Mouse (Mus musculus): ENCODE results near the gene Icam1. TPM values are rescaled to one million over a fixed set of nuclear protein-coding genes. Genes with fewer than 3 reads are reported as not detected.
"Not testable (repeated sequence)": the region's sequence is repeated elsewhere in the genome, so short reads cannot be mapped to it uniquely, and the experiment has no call there.

Gene Icam1
- total RNA-seq, 2 experiments from 2014 or later, result 1.3 to 9.0 TPM

- ATAC-seq (replicated peaks; ENCODE audit: low FRiP score, poor library complexity, severe bottlenecking), result no peak
These were observed 24.9 kb upstream of the Icam1 start for GRCm38 (mm10) chr9:20990861-20991260.

GRCm38 (mm10) chr9:20991587-20991986 is 24.2 kb upstream of the Icam1 start:
- no peak for ATAC-seq (replicated peaks; ENCODE audit: low FRiP score, poor library complexity, severe bottlenecking)

DNA sequence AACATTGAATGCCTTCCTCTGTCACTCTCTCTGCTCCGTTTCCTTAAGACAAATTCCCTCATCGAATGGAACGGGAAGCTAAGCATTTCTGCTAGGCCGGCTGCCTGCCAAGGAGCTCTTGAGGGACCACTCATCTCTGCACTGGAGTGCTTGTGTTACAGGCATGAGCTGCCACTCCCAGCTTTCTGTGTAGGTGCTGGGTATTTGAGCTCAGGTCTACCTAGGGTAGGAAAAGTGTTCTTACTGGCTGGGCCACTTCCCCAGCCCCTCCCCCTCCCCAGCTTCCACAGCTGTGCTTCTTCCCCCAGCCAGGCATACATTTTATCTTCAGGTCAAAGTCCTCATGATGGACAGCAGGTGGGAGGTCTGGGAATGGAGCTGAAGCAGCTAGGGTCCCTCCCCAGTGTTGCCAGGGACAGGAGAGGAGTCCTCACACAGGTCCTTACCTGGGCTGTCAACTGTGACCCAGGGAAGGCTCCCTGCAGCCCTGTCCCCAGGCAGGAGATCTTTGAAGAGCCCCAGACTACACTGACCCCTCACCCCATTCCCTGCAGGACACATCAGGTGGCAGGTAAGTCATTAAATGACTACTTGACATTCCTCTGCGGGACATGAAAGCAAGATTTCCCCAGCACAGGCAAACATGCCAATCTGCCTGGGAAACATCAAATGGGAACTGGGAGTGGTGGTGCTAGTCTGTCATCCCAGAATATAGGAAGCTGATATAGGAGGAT is 22.5 kb upstream of the Icam1 start:
- ATAC-seq (replicated peaks; ENCODE audit: low FRiP score, poor library complexity, severe bottlenecking), result no peak

DNA sequence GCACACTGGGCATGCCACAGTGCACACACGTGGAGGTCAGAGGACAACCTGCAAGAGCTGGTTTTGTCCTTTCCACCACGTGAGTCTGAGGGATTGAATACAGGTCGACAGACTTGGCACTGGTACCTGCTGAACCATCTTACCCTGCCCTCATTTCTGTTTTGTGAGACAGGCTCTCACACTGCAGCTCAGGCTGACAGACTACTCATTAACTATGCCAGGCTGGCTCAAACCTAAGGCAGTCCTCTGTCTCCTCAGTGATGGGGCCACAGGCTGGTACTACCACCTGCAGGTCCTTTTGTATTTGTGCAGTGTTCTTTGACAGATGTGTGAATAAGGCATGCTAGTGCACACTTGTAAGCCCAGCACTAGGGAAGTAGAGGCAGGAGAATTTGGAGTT is 20.7 kb upstream of the Icam1 start:
- peak; percentile 43; the same call in 1 of the 2 replicates for ATAC-seq (replicated peaks; ENCODE audit: low FRiP score, poor library complexity, severe bottlenecking)

GRCm38 (mm10) chr9:20997065-20997464 is 18.7 kb upstream of the Icam1 start:
- ATAC-seq (replicated peaks; ENCODE audit: low FRiP score, poor library complexity, severe bottlenecking), result no peak

DNA sequence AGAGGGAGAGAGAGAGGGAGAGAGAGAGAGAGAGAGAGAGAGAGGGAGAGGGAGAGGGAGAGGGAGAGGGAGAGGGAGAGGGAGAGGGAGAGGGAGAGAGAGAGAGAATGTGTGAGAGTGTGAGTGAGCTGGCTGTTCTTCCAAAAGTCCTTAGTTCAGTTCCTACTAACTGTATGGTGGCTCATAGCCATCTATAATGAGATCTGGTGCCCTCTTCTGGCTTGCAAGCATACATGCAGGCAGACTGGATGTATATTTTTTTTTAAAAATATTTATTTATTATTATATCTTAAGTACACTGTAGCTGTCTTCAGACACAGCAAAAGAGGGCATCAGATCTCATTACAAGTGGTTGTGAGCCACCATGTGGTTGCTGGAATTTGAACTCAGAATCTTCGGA is 17.4 kb upstream of the Icam1 start:
- not testable (repeated sequence) for ATAC-seq (replicated peaks; ENCODE audit: low FRiP score, poor library complexity, severe bottlenecking)

DNA sequence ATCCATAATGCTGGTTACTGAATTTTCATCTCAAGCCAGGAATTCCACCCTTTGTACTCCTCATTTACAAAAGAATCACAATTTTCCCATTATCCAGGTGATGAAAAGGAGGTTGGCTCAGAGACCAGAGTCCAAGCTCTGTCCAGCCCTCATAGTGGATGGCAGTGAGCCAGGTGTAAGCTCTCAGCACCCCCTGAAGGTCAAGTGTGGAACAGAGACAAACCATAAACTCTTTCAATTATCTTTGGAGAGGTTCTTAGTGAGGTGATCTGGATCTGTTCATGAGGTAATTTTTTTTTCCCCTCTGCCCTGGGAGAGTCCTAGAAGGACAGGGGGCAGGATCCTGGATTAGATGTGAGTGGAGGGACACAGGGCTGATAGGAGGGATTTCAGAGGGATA is 15.0 kb upstream of the Icam1 start:
- ATAC-seq (replicated peaks; ENCODE audit: low FRiP score, poor library complexity, severe bottlenecking), result no peak

GRCm38 (mm10) chr9:21001651-21002200 is 14.1 kb upstream of the Icam1 start:
- no peak for ATAC-seq (replicated peaks; ENCODE audit: low FRiP score, poor library complexity, severe bottlenecking)

GRCm38 (mm10) chr9:21002270-21002626 is 13.5 kb upstream of the Icam1 start:
- ATAC-seq (replicated peaks; ENCODE audit: low FRiP score, poor library complexity, severe bottlenecking), result peak; percentile 15; the same call in 1 of the 2 replicates

DNA sequence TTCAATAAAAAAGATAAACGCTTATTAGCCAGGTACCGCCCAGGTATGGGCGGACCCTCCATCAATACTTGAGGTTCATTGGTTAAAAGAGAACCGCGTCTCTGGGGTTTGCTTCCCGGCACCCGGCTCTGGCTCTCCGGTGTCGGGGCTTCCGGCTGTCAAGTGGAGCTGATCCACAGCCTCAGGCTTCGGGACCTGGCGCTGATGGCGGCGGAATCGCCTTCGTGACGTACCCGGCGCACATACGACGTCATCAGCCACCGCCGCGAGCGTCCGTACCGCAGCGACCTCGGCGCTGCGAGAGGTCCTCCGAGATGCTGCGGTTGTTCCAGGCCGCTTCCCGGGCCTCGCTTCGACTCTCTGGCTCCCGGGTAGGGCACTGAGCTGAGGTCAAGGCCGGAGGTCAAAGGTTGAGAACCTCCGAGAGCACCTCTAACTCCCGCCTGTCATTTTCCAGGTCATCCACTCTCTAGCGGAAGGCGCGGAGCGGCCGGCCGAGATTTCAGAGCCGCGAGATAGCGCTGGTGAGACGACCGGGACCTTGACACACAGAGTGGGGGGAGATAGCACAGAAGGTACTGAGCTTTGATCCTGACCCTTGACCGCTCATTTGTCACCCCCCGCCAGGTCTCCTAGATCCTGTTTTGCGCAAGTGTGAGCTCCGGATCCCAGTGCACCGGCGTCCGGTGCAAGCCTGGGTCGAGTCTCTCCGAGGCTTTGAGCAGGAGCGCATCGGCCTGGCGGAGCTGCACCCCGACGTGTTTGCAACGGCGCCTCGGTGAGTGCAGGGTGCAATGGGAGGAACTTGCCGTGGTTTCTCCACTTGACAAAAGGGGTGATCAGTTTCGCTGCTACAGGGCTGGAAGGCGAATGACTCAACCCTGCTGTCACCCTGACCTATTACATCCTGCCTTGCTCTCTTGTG is 12.9 kb upstream of the Icam1 start, which contains the start of gene Mrpl4:
TSS of gene Mrpl4 (plus strand) at position 112 of the 925 bp plus-strand sequence.
- peak; percentile 89 for ATAC-seq (replicated peaks; ENCODE audit: low FRiP score, poor library complexity, severe bottlenecking)

DNA sequence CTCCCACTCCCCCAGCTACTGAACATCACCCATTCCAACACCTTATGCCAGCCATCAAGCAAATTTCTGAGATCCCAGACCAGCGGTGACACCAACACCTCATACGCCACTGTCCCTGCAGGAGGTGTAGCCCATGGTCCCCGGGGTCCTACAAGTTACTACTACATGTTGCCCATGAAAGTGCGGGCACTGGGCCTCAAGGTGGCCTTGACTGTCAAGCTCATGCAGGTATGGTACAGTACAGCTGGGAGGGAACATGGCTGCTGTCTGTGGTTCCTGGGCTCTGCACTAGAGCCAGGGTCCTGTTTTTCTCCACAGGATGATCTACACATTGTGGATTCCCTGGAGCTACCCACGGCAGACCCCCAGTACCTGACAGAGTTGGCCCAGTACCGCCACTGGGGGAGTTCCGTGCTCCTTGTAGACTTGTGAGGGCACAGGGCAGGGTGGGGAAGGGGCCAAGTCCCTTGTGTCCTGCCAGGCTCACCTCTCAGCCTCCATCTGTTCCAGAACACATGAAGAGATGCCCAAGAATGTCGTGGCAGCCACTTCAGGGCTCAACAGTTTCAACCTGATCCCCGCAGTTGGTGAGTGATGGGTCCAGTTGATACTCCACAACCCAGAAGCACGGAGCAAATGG is 8.4 kb upstream of the Icam1 start:
- ATAC-seq (replicated peaks; ENCODE audit: low FRiP score, poor library complexity, severe bottlenecking), result no peak

DNA sequence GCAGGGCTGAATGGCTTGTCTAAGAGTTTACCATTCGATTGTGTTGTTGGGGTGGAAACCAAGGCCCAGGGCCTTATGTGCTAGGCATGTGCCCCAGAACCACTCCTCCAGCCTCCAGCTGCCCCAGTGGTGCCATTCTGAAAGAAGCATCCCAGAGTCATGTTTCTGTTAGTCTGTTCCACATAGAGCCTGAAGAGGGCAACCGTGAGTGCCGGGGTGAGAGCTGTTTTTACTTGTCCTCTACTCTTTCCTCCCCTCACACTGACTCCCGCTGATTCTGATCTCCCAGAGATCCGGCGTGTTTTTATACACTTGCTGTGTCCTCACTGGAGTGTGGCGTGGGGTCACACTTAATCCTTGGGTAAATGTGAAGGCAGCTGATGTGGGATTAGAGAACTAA is 7.8 kb upstream of the Icam1 start:
- ATAC-seq (replicated peaks; ENCODE audit: low FRiP score, poor library complexity, severe bottlenecking), result no peak; the same call in 1 of the 2 replicates

DNA sequence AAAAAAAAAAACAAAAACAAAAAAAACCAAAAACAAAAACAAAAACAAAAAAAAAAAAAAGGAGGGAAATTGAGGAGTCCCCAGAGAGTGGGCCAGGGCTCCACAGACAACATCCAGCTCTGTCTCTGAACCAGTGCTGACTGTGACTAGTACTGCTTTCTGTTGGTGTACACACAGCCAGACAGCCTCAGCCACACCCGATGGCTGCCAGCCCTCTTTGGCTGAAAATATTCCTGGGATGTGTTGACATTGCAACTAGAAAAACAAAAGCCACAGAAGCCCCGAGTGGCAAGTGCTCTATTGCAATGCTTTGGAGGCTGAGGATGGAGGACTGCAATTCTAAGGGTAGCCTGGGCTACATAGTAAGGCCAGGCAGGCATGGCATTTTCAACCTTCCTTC is 5.4 kb upstream of the Icam1 start:
- no peak for ATAC-seq (replicated peaks; ENCODE audit: low FRiP score, poor library complexity, severe bottlenecking)

- ATAC-seq (replicated peaks; ENCODE audit: low FRiP score, poor library complexity, severe bottlenecking), result not testable (repeated sequence)
These were observed 4.7 kb upstream of the Icam1 start for GRCm38 (mm10) chr9:21010939-21011541.

DNA sequence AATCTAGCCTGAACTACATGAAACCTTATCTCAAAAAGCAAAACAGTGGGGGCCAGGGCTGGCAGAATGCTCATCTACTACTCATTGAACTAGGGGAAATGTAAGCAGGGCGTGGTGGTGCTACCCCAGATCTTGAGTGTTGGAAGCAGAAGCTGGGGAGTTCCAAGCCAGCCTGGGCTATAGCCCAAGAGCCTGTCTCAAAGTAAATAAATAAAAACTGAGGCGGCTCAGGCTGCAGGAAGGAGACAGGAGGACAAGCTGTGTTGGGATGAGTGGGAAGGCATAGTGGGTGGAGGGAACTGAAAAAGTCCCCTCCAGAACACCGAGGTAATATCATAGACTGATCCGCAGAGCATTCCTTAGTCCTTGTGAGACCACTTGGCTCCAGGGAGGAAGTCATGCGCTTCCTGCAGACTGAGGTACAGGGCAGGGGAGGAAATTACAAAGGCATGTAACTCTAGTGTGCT is 3.9 kb upstream of the Icam1 start:
- no peak for ATAC-seq (replicated peaks; ENCODE audit: low FRiP score, poor library complexity, severe bottlenecking)

- ATAC-seq (replicated peaks; ENCODE audit: low FRiP score, poor library complexity, severe bottlenecking), result 0 out of 2 replicates have a peak, but pooled peaks have one; percentile 40
These were observed 3.4 kb upstream of the Icam1 start for GRCm38 (mm10) chr9:21012368-21012767.

DNA sequence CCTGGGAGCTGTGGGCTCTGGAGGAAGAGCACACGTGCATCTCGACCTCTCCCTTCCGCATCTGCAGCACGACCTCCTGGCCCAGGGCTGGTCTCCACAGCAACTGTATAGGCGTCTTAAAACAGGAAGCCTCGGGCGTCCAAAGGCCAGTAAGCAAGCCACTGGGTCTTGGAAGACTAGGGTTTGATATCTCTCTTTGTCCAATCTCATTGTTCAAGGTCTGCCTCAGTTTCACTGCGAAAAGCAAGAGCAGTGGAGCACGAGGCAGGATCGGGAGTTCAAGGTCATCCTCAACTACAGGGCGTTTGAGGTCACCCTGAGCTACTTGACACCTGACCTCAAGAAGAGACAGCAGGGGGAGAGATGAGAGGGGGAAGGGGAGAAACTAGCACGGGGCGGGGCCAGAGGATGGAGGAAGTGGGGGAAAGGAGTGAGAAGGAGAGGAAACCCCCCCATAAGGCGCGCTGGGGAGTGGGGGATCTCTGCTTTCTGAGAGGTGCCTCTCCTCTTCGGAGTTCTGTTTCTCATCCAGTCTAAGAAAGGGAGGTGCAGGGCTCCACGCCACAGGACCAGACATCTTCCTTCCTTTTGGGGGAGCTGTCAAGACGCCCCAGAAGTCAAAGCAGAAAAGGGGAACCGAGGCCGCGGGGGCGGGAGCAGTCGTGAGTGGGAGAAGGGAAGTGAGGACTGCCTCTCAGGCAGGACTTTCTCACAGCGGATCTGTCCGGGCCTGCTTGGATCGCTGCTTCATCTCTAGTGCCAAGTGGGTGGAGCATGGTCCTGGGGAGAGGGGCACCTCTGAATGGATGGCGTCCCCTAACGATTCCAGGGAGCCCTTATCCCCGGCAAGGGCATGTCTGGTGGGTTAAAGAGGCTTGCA is 854 bp upstream of the Icam1 start:
- ATAC-seq (replicated peaks; ENCODE audit: low FRiP score, poor library complexity, severe bottlenecking), result no peak

- no peak for ATAC-seq (replicated peaks; ENCODE audit: low FRiP score, poor library complexity, severe bottlenecking)
These were observed 769 bp downstream of the Icam1 start for GRCm38 (mm10) chr9:21016331-21017176.
